Mouse (Mus musculus) forebrain, embryonic 10.5 days (tissue): ENCODE measurements around the gene Tia1. TPM values are rescaled to one million over a fixed set of nuclear protein-coding genes. Genes with fewer than 3 reads are reported as not detected.

Experiments
- DNase-seq: peaks from one replicate; pipeline ENCODE4 v3.0.0-alpha.2; 2017; ENCODE audit warnings: low spot score; ENCODE audit errors: extremely low spot score
- H3K27ac ChIP-seq: fragments of 300-500 bp; sonication (generic); 2 replicates; pipeline ENCODE4 v1.5.1; 2016; ENCODE audit warnings: mild to moderate bottlenecking
- H3K27me3 ChIP-seq: fragments of 300-500 bp; sonication (generic); 2 replicates; pipeline ENCODE4 v1.6.1; 2016; ENCODE audit warnings: mild to moderate bottlenecking; ENCODE audit not compliant: poor library complexity, severe bottlenecking
- H3K36me3 ChIP-seq: fragments of 300-500 bp; sonication (generic); replicated peaks from 2 replicates; pipeline ENCODE4 v1.6.1; 2016; ENCODE audit warnings: mild to moderate bottlenecking, moderate library complexity
- H3K4me1 ChIP-seq: fragments of 300-500 bp; sonication (generic); 2 replicates; pipeline ENCODE4 v1.6.1; 2016
- H3K4me3 ChIP-seq: fragments of 300-500 bp; sonication (generic); 2 replicates; pipeline ENCODE4 v1.5.1; 2016; ENCODE audit warnings: mild to moderate bottlenecking, moderate library complexity
- H3K9me3 ChIP-seq: fragments of 300-500 bp; sonication (generic); 2 replicates; pipeline ENCODE4 v1.6.1; 2016; ENCODE audit warnings: mild to moderate bottlenecking, moderate library complexity
- WGBS: fragments of 180-500 bp; shearing (Covaris S2); methylation state at CpG from one replicate; pipeline ENCODE4 v1.1.7; 2016; 5-methylcytosine and 5-hydroxymethylcytosine counted together
- polyA plus RNA-seq: library from polyadenylated mRNA; unstranded; fragments of >200 nt; fragmentation: Nextera tagmentation; extraction: Ambion mirVana; gene quantifications from 2 replicates; pipeline ENCODE4 v1.2.1, GENCODE M21; 2016

The Tia1 gene
- polyA plus RNA-seq, 1 experiment from 2014 or later: 209 TPM

GRCm38 (mm10) chr6:86479311-86479710 lies 75.3 kb downstream of the Tia1 start:
- 71% methylated on average over 3 of the region's 3 CpGs for WGBS
- H3K4me3 ChIP-seq: no peak overlapping the region
- DNase-seq: no peak

DNA sequence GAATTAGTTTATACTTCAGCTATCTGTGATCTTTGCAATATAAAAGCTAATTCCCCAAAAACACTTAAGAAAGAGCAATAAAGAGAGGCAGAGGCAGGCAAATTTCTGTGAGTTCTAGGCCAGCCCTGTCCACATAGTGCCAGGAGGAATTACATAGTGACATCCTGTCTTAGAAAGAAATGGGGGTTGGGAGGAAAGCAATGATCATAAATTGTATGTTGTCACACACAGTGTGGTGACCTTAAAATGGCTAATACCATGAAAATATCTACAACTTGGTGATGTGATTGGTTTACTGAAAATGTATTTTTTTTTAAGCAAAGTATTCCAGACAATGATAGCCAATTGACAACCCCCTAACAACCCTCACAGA lies 75.8 kb downstream of the Tia1 start:
- no peak overlapping the region for H3K4me3 ChIP-seq

More at GRCm38 (mm10) chr6:86479311-86479710, 75.3 kb downstream of the Tia1 start:
- Histone ChIP-seq H3K27me3 (no peaks in the 10 kb centered on the region), H3K4me1 (peaks cover 32% of the 10 kb centered on the region), H3K9me3 (no peaks in the 10 kb centered on the region), H3K36me3 (no peaks in the 10 kb centered on the region), H3K27ac (peak overlapping the region; percentile 66)

DNA sequence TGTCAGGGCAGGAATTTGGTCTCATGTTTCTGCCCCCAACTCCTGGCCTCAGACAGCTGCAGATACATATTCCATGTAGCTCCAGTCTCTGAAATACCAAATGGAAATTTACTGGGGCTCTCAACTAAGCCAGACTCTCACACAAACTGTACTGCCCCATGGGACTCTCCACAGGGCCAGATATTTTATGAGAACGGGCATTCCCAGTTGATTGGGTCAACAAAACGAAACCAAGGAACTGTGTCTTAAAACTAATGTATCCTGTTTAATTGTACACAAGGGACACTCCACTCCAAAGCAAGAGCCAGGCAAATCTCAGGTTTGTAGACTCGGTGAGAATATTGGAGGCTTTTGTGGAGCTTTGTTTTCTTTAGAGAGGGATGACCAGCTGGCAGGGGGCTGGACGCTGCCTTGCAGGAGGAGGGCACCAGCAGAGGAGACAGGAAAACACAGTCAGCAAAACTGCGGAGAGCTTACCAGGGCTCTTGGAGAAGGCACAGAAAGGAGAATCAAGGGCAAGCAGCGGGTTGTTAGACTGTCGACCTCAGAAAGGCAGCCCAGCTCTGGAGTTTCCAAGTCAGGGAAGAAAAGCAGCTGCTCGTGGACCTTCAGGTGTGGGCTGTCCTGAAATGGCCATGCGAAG lies 76.3 kb downstream of the Tia1 start:
- no peaks in the 10 kb centered on the region for H3K36me3 ChIP-seq

More for the DNA sequence above, 75.8 kb downstream of the Tia1 start:
- peak overlapping the region; percentile 66; the same call in 1 of the 2 replicates for H3K27ac ChIP-seq
- no peaks in the 10 kb centered on the region for H3K9me3 ChIP-seq
- no peaks in the 10 kb centered on the region for H3K36me3 ChIP-seq
- no peaks in the 10 kb centered on the region for H3K27me3 ChIP-seq
- no peak for DNase-seq
- H3K4me1 ChIP-seq: peaks cover 31% of the 10 kb centered on the region

DNA sequence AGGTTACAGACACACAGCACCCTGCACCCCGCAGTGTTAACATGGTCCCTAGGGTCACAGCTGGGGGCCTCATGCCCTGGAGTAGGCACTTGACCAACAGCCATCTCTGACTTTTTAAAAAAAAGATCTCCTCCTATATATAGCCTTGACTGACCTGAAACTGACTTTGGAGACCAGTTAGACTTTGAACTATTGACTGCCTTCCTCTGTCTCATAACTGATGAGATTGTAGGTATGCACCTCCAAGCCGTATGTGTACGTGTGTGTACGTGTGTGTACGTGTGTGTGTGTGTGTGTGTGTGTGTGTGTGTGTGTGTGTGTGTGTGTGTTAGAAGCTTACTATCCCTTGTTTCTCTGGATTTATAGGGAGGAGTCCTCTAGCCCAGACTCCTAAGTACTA lies 77.9 kb downstream of the Tia1 start:
- Histone ChIP-seq H3K4me1 (peaks cover 34% of the 10 kb centered on the region), H3K9me3 (no peaks in the 10 kb centered on the region), H3K36me3 (no peaks in the 10 kb centered on the region), H3K4me3 (no peak overlapping the region), H3K27me3 (no peaks in the 10 kb centered on the region), H3K27ac (no peak overlapping the region)
- 79% methylated on average over 5 of the region's 5 CpGs for WGBS
- no peak for DNase-seq

More for the DNA sequence above, 76.3 kb downstream of the Tia1 start:
- Histone ChIP-seq H3K27ac (peak overlapping the region; percentile 77), H3K4me3 (no peak overlapping the region), H3K4me1 (peaks cover 31% of the 10 kb centered on the region), H3K27me3 (no peaks in the 10 kb centered on the region), H3K9me3 (no peaks in the 10 kb centered on the region)
- DNase-seq: no peak
- WGBS: 51% methylated on average over 9 of the region's 9 CpGs

Other genes with a start within 250 kb of the Tia1 start
- gene Tgfa, start 209.0 kb upstream of the Tia1 start, polyA plus RNA-seq: 1.2 and 1.3 TPM in 2 replicates
- gene Fam136a, start 38.6 kb upstream of the Tia1 start, polyA plus RNA-seq: 208 and 210 TPM in 2 replicates
- 939 and 953 TPM in 2 replicates for gene Snrpg, start 32.9 kb upstream of the Tia1 start, polyA plus RNA-seq
- 73.5 and 78.3 TPM in 2 replicates for gene Pcyox1, start 7.1 kb upstream of the Tia1 start, polyA plus RNA-seq
- 0.83 TPM in 1 of 2 replicates, not detected in the other for gene Gm44790, start 22.4 kb downstream of the Tia1 start, polyA plus RNA-seq
- gene C87436, start 34.2 kb downstream of the Tia1 start, polyA plus RNA-seq: 24.4 and 25.5 TPM in 2 replicates
- 305 and 358 TPM in 2 replicates for gene Pcbp1, start 122.1 kb downstream of the Tia1 start, polyA plus RNA-seq
- 0.16 and 0.32 TPM in 2 replicates for gene Asprv1, start 223.9 kb downstream of the Tia1 start, polyA plus RNA-seq